28 mouse cellular contexts compared by ENCODE assay signal in genomic region chr10:99234336-99234735, GRCm38 (mm10). TPM values are rescaled to one million over a fixed set of nuclear protein-coding genes. Genes with fewer than 3 reads are reported as not detected.
DNase-seq lines count a peak whose midpoint lies in the region; ATAC-seq and TF ChIP-seq lines count a peak whose summit lies in the region.
"Had no signal": no experiment of that assay in that cellular context is flagged by ENCODE, and none has a peak within 500 bp of the region (broad histone marks: within the 10 kb centered on the region; RNA-seq: fewer than 3 reads in every experiment).

No protein-coding gene starts in this region.

- peak; percentile 34 for DNase-seq in kidney, adult 11 months
- peak; percentile 53 to 56 for DNase-seq in kidney, postnatal 36 days
- DNase-seq in kidney, postnatal 14 days, result no peak
- DNase-seq in liver, embryonic 14.5 days (ENCODE audit: low read depth in 3 of 3, low spot score in 3 of 3), result no peak
- DNase-seq in thymus, adult 2 months, result no peak
- DNase-seq: adrenal gland, adult 8-10 months; adrenal gland, postnatal 25 days; cerebellum, adult 11-12 months; cerebellum, adult 8-10 months; cerebellum, postnatal 10 days; cerebellum, postnatal 36 days; embryo, embryonic 11 days; gastrocnemius, postnatal 10 days; gastrocnemius, postnatal 36 days; heart, adult 2 months; heart, postnatal 14 days; heart, postnatal 4 days had no signal

- no peaks in the 10 kb centered on the region; the same call in 1 of the 2 replicates for H3K4me1 ChIP-seq in kidney, embryonic 14.5 days (ENCODE audit: control insufficient read depth, insufficient read depth, low read length)
- H3K4me1 ChIP-seq in liver, embryonic 14.5 days (replicated peaks; ENCODE audit: control insufficient read depth in 2 of 2, insufficient read depth in 2 of 2, low read length in 1 of 2), result peaks cover 0 to 8% of the 10 kb centered on the region in 2 experiments; a peak in 1 of 4 replicates
- no peaks in the 10 kb centered on the region for H3K4me1 ChIP-seq in liver, embryonic 12.5 days
- peaks cover under 1% of the 10 kb centered on the region for H3K4me1 ChIP-seq in hindbrain, embryonic 12.5 days
- H3K4me1 ChIP-seq in thymus, adult 2 months (replicated peaks; ENCODE audit: control insufficient read depth, insufficient read depth, low read length), result 0 out of 2 replicates have a peak, but pooled peaks cover 2% of the 10 kb centered on the region
- H3K4me1 ChIP-seq: forebrain, embryonic 15.5 days had no signal

- no peak overlapping the region for H3K9ac ChIP-seq in kidney, embryonic 14.5 days (ENCODE audit: low read depth, low read length)
- no peak overlapping the region for H3K9ac ChIP-seq in liver, embryonic 14.5 days (replicated peaks)
- H3K9ac ChIP-seq in liver, embryonic 12.5 days, result no peak overlapping the region
- no peak overlapping the region for H3K9ac ChIP-seq in hindbrain, embryonic 12.5 days
- H3K9ac ChIP-seq: embryonic facial prominence, embryonic 13.5 days; forebrain, embryonic 12.5 days; forebrain, embryonic 15.5 days; heart, embryonic 13.5 days had no signal

- H3K36me3 ChIP-seq in kidney, embryonic 14.5 days (ENCODE audit: control insufficient read depth, insufficient read depth, low read length), result no peaks in the 10 kb centered on the region
- H3K36me3 ChIP-seq in liver, embryonic 14.5 days (replicated peaks; ENCODE audit: control insufficient read depth, insufficient read depth, low read depth), result no peaks in the 10 kb centered on the region
- H3K36me3 ChIP-seq in liver, embryonic 12.5 days, result no peaks in the 10 kb centered on the region
- no peaks in the 10 kb centered on the region for H3K36me3 ChIP-seq in hindbrain, embryonic 12.5 days
- no peaks in the 10 kb centered on the region for H3K36me3 ChIP-seq in thymus, adult 2 months (ENCODE audit: control insufficient read depth, insufficient read depth, low read length)
- H3K36me3 ChIP-seq: embryonic facial prominence, embryonic 10.5 days; embryonic facial prominence, embryonic 13.5 days; forebrain, embryonic 12.5 days; forebrain, embryonic 15.5 days; heart, embryonic 10.5 days; heart, embryonic 13.5 days had no signal

- no peak overlapping the region for H3K27ac ChIP-seq in kidney, embryonic 14.5 days (ENCODE audit: low read depth, low read length)
- no peak overlapping the region for H3K27ac ChIP-seq in liver, embryonic 14.5 days
- no peak overlapping the region for H3K27ac ChIP-seq in liver, embryonic 12.5 days
- H3K27ac ChIP-seq in hindbrain, embryonic 12.5 days, result no peak overlapping the region
- H3K27ac ChIP-seq in thymus, adult 2 months (ENCODE audit: control insufficient read depth, insufficient read depth, low read length), result no peak overlapping the region
- H3K27ac ChIP-seq: embryonic facial prominence, embryonic 10.5 days; embryonic facial prominence, embryonic 13.5 days; forebrain, embryonic 12.5 days; forebrain, embryonic 15.5 days; heart, adult 2 months; heart, embryonic 10.5 days; heart, embryonic 13.5 days had no signal

- 84% methylated on average over 8 of the region's 8 CpGs for WGBS in kidney, embryonic 14.5 days
- WGBS in liver, embryonic 14.5 days (ENCODE audit: insufficient replicate concordance), result 65% methylated on average over 8 of the region's 8 CpGs
- 78% methylated on average over 8 of the region's 8 CpGs for WGBS in liver, embryonic 12.5 days (ENCODE audit: insufficient replicate concordance)
- 94% methylated on average over 8 of the region's 8 CpGs for WGBS in hindbrain, embryonic 12.5 days
- 98% methylated on average over 8 of the region's 8 CpGs for WGBS in thymus, adult 2 months

- no peaks in the 10 kb centered on the region for H3K27me3 ChIP-seq in kidney, embryonic 14.5 days (ENCODE audit: control insufficient read depth, insufficient read depth, low read length)
- peaks cover 2% of the 10 kb centered on the region for H3K27me3 ChIP-seq in liver, embryonic 14.5 days (ENCODE audit: control insufficient read depth, insufficient read depth, low read length)
- peaks cover 3% of the 10 kb centered on the region; the same call in 1 of the 2 replicates for H3K27me3 ChIP-seq in liver, embryonic 12.5 days (replicated peaks)
- H3K27me3 ChIP-seq in hindbrain, embryonic 12.5 days, result no peaks in the 10 kb centered on the region
- no peaks in the 10 kb centered on the region for H3K27me3 ChIP-seq in thymus, adult 2 months (ENCODE audit: control insufficient read depth, insufficient read depth, low read length)
- H3K27me3 ChIP-seq: embryonic facial prominence, embryonic 13.5 days; forebrain, embryonic 12.5 days; forebrain, embryonic 15.5 days; heart, embryonic 13.5 days had no signal

- no peak overlapping the region for H3K4me2 ChIP-seq in kidney, embryonic 14.5 days (replicated peaks; ENCODE audit: low read depth, low read length)
- H3K4me2 ChIP-seq in liver, embryonic 14.5 days (ENCODE audit: low read depth), result peak overlapping the region; percentile 28; the same call in 1 of the 2 replicates
- H3K4me2 ChIP-seq in liver, embryonic 12.5 days, result no peak overlapping the region
- no peak overlapping the region for H3K4me2 ChIP-seq in hindbrain, embryonic 12.5 days (replicated peaks)
- H3K4me2 ChIP-seq: embryonic facial prominence, embryonic 13.5 days; forebrain, embryonic 12.5 days; forebrain, embryonic 15.5 days; heart, embryonic 13.5 days had no signal

- TF ChIP-seq CTCF in liver, embryonic 14.5 days (IDR thresholded peaks at IDR 0.05; ENCODE audit: low read depth), result no peak
- no peak for TF ChIP-seq CTCF in thymus, adult 2 months (IDR thresholded peaks at IDR 0.05; ENCODE audit: borderline replicate concordance, control insufficient read depth, extremely low read depth, insufficient read depth, low read length, poor library complexity)

- no peak for TF ChIP-seq EP300 in liver, embryonic 14.5 days (IDR thresholded peaks at IDR 0.05; ENCODE audit: low read depth)

- no peak overlapping the region for H3K4me3 ChIP-seq in kidney, embryonic 14.5 days (ENCODE audit: low read length)
- no peak overlapping the region for H3K4me3 ChIP-seq in liver, embryonic 14.5 days (ENCODE audit: insufficient read depth in 1 of 2, low read depth in 2 of 2, low read length in 2 of 2)
- H3K4me3 ChIP-seq in liver, embryonic 12.5 days, result no peak overlapping the region
- no peak overlapping the region for H3K4me3 ChIP-seq in hindbrain, embryonic 12.5 days
- no peak overlapping the region for H3K4me3 ChIP-seq in thymus, adult 2 months (ENCODE audit: control insufficient read depth, insufficient read depth, low read length)
- H3K4me3 ChIP-seq: embryonic facial prominence, embryonic 10.5 days; embryonic facial prominence, embryonic 13.5 days; erythroblast, embryonic 14.5 days; forebrain, embryonic 12.5 days; forebrain, embryonic 15.5 days; heart, adult 2 months; heart, embryonic 10.5 days; heart, embryonic 13.5 days had no signal

- no peaks in the 10 kb centered on the region for H3K9me3 ChIP-seq in kidney, embryonic 14.5 days (ENCODE audit: control insufficient read depth, low read length)
- H3K9me3 ChIP-seq in liver, embryonic 14.5 days (ENCODE audit: control insufficient read depth, low read length), result no peaks in the 10 kb centered on the region
- no peaks in the 10 kb centered on the region for H3K9me3 ChIP-seq in liver, embryonic 12.5 days (replicated peaks)
- H3K9me3 ChIP-seq in hindbrain, embryonic 12.5 days (replicated peaks), result no peaks in the 10 kb centered on the region
- H3K9me3 ChIP-seq: embryonic facial prominence, embryonic 10.5 days; embryonic facial prominence, embryonic 13.5 days; forebrain, embryonic 12.5 days; forebrain, embryonic 15.5 days; heart, embryonic 10.5 days; heart, embryonic 13.5 days had no signal

- no peak for TF ChIP-seq POLR2A in thymus, adult 2 months (IDR thresholded peaks at IDR 0.05; ENCODE audit: control insufficient read depth, extremely low read depth, insufficient read depth, low read length, poor library complexity)

- ATAC-seq in kidney, embryonic 14.5 days (ENCODE audit: low FRiP score, low TSS enrichment), result no peak
- ATAC-seq in liver, embryonic 14.5 days (ENCODE audit: insufficient read depth), result 0 out of 2 replicates have a peak, but pooled peaks have one; percentile 24
- ATAC-seq in liver, embryonic 12.5 days, result no peak
- ATAC-seq in hindbrain, embryonic 12.5 days (ENCODE audit: low FRiP score), result no peak
- ATAC-seq: activated CD4-positive, CD25-positive, alpha-beta regulatory T cell, adult 4 months; forebrain, embryonic 15.5 days had no signal

RNA-seq across cellular contexts. Expression of gene Dusp6, which starts 28.7 kb away (rescaled TPM):
- 87.7 and 98.5 TPM in 2 replicates for polyA plus RNA-seq in kidney, embryonic 14.5 days (2014; fragmentation: Nextera tagmentation; extraction: Ambion mirVana)
- polyA plus RNA-seq in liver, embryonic 14.5 days (2012; rRNA removed), result 6.5 and 8.3 TPM in 2 replicates
- polyA plus RNA-seq in liver, embryonic 14.5 days (2014; fragmentation: Nextera tagmentation; extraction: Ambion mirVana), result 9.5 and 10.3 TPM in 2 replicates
- polyA plus RNA-seq in liver, embryonic 12.5 days (2016; fragmentation: Nextera tagmentation; extraction: Ambion mirVana), result 17.9 and 18.7 TPM in 2 replicates
- polyA plus RNA-seq in hindbrain, embryonic 12.5 days (2016; fragmentation: Nextera tagmentation; extraction: Ambion mirVana), result 38.3 and 39.6 TPM in 2 replicates
- 43.9 and 46.1 TPM in 2 replicates for polyA plus RNA-seq in thymus, adult 2 months (2012; rRNA removed)

Comparison
In these comparisons a context has a peak if more than half of its experiments do, and no peak if none do; other contexts are left out.
1. DNase-seq: peak in kidney, adult 11 months (single experiment) and kidney, postnatal 36 days (2 of 2); none in kidney, postnatal 14 days (single experiment), liver, embryonic 14.5 days (0 of 3) and thymus, adult 2 months (single experiment).